Mouse (Mus musculus): ENCODE measurements around the gene Ptgs1. TPM values are rescaled to one million over a fixed set of nuclear protein-coding genes. Genes with fewer than 3 reads are reported as not detected.

Gene Ptgs1
- polyA plus RNA-seq, 1 experiment from 2014 or later, result 116 TPM

DNA sequence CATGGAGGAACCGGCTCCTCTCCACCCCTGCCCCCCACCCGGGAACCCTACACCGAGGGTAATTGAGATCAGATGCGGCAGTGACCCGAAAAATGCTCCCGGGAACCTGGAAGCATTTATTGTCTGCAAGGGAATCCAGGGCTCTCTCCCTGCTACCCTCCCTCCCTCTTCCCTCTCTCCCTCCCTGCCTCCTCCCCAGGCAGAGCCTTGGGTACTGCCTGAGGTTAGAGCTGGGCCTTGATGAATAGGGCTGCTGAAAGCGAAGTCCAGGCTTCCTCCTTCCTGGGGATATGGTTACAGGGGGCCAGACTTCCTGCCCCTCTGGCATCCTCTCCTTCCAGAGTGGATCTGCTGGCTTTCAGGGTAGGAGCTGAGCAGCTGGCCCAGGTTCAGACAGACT lies 18.4 kb upstream of the Ptgs1 start:
- Histone ChIP-seq H3K4me1 (ENCODE audit: insufficient read depth, low read depth, low read length) (peaks cover 12% of the 10 kb centered on the region; the same call in 1 of the 2 replicates), H3K9me3 (ENCODE audit: low read length) (no peaks in the 10 kb centered on the region), H3K27me3 (replicated peaks; ENCODE audit: insufficient read depth, low read length) (no peaks in the 10 kb centered on the region), H3K4me2 (replicated peaks; ENCODE audit: low read depth, low read length) (no peak overlapping the region), H3K4me3 (ENCODE audit: low read depth, low read length) (no peak overlapping the region), H3K9ac (replicated peaks; ENCODE audit: low read depth) (no peak overlapping the region), H3K36me3 (ENCODE audit: insufficient read depth, low read length) (no peaks in the 10 kb centered on the region), H3K27ac (ENCODE audit: low read length) (no peak overlapping the region)
- WGBS, result 51% methylated on average over 7 of the region's 7 CpGs
- TF ChIP-seq CTCF (IDR thresholded peaks at IDR 0.05) (no peak), EP300 (IDR thresholded peaks at IDR 0.05) (no peak)
- no peak for ATAC-seq
- DNase-seq (ENCODE audit: low spot score), result no peak

DNA sequence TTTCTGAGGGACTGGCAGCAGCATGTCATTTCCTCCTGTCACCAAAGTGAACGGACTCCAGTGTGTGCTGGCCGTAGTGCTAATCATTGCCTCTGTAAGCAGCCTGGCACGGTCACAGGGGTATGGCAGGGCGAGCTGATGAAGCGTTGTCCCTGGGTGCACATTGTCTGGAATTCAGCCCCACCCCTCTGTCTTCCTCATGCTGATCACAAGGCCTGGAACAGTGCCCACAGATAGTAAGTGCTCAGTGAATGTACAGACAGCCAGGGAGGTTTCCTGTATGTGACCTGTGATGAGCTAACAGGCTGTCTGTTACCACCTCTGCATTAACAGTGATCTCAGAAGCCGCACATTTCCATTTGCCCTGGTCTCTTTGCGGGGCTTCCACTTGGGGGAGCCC lies 17.1 kb upstream of the Ptgs1 start:
- Histone ChIP-seq H3K9ac (replicated peaks; ENCODE audit: low read depth) (no peak overlapping the region), H3K4me2 (replicated peaks; ENCODE audit: low read depth, low read length) (no peak overlapping the region), H3K4me3 (ENCODE audit: low read depth, low read length) (no peak overlapping the region), H3K27ac (ENCODE audit: low read length) (no peak overlapping the region), H3K36me3 (ENCODE audit: insufficient read depth, low read length) (no peaks in the 10 kb centered on the region), H3K9me3 (ENCODE audit: low read length) (no peaks in the 10 kb centered on the region), H3K27me3 (replicated peaks; ENCODE audit: insufficient read depth, low read length) (no peaks in the 10 kb centered on the region), H3K4me1 (ENCODE audit: insufficient read depth, low read depth, low read length) (peaks cover 16% of the 10 kb centered on the region; the same call in 1 of the 2 replicates)
- ATAC-seq (peak; percentile 9; the same call in 1 of the 2 replicates), DNase-seq (ENCODE audit: low spot score) (peak; percentile 74)
- TF ChIP-seq CTCF (IDR thresholded peaks at IDR 0.05) (no peak), EP300 (IDR thresholded peaks at IDR 0.05) (peak; percentile 44; the same call in 1 of the 2 replicates)
- WGBS, result 29% methylated on average over 7 of the region's 7 CpGs

DNA sequence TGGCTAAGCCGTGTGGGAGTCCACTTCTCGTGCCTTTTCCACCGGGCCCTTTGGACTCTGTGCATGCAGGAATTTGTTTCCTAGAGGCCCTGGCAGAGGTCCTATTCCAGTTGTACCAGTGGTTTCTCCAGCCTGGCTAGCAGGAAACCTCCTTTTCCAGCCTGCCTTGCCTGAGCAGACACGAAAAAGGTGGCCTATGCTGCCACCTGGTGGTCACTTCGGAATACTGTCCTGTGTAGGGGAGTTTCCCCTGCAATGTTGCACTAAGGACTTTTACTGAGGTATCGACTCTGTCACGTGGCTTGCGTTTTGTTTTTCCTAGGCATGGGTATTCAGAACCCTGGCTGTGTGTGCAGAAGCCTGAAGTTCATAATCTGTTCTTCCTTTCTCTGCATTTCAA lies 16.2 kb upstream of the Ptgs1 start:
- Histone ChIP-seq H3K9me3 (ENCODE audit: low read length) (no peaks in the 10 kb centered on the region), H3K27ac (ENCODE audit: low read length) (no peak overlapping the region), H3K4me3 (ENCODE audit: low read depth, low read length) (no peak overlapping the region), H3K9ac (replicated peaks; ENCODE audit: low read depth) (no peak overlapping the region), H3K27me3 (replicated peaks; ENCODE audit: insufficient read depth, low read length) (no peaks in the 10 kb centered on the region), H3K4me2 (replicated peaks; ENCODE audit: low read depth, low read length) (peak overlapping the region; percentile 47), H3K4me1 (ENCODE audit: insufficient read depth, low read depth, low read length) (peaks cover 16% of the 10 kb centered on the region; the same call in 1 of the 2 replicates), H3K36me3 (ENCODE audit: insufficient read depth, low read length) (no peaks in the 10 kb centered on the region)
- TF ChIP-seq CTCF (IDR thresholded peaks at IDR 0.05) (peak; percentile 92), EP300 (IDR thresholded peaks at IDR 0.05) (no peak)
- DNase-seq (ENCODE audit: low spot score) (peak; percentile 93), ATAC-seq (peak; percentile 68)
- WGBS, result 1% methylated on average over 8 of the region's 8 CpGs

DNA sequence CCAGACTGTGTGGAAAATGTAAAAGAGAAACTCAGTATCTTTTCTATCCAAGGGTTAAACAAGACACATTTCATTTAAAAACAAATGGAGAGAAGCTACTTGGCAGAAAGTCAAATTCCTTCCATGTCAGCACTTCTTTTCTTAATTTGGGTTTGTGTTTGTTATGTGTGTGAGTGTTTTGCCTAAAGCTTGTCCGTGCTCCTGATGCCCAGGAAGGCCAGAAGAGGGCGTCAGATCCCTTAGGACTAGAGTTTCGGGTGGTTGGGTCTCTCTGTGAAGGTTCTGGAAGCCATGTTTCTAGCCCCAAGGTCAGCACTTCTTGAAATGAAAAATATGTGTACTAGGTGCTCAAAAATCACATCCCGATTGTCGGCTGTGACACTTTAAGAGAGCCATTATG lies 15.8 kb upstream of the Ptgs1 start:
- Histone ChIP-seq H3K4me1 (ENCODE audit: insufficient read depth, low read depth, low read length) (peaks cover 16% of the 10 kb centered on the region; the same call in 1 of the 2 replicates), H3K27ac (ENCODE audit: low read length) (no peak overlapping the region), H3K9me3 (ENCODE audit: low read length) (no peaks in the 10 kb centered on the region), H3K4me3 (ENCODE audit: low read depth, low read length) (no peak overlapping the region), H3K9ac (replicated peaks; ENCODE audit: low read depth) (no peak overlapping the region), H3K4me2 (replicated peaks; ENCODE audit: low read depth, low read length) (peak overlapping the region; percentile 47), H3K36me3 (ENCODE audit: insufficient read depth, low read length) (no peaks in the 10 kb centered on the region), H3K27me3 (replicated peaks; ENCODE audit: insufficient read depth, low read length) (no peaks in the 10 kb centered on the region)
- 48% methylated on average over 5 of the region's 5 CpGs for WGBS
- TF ChIP-seq EP300 (IDR thresholded peaks at IDR 0.05) (peak; percentile 30; the same call in 1 of the 2 replicates), CTCF (IDR thresholded peaks at IDR 0.05) (peak; percentile 78)
- ATAC-seq, result peak; percentile 30; the same call in 1 of the 2 replicates
- DNase-seq (ENCODE audit: low spot score), result peak; percentile 85

DNA sequence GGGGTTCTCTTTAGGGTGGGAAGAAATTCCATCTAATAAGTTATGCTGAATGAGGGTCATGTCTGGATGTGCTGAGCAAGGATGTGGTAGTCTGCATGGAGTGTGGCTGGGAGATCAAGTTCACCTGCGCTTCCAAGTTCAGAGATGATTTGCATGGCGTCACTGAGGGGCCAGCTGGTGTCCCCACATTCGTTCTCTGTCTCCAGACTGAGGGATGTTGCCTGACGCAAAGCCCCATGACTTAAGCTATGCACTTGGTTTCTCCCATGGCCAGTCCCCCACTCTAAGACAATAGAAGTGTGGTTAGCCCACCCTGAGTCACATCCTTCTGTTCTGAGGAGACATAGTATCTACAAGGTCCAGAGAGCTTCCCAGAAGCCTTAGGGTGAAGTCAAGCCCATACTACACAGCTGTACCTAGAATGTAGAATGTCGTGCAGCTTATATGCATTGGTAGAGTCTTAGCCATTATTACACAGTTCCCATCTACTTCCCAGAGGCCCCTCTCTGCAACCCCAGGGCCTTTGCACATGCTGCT lies 15.0 kb upstream of the Ptgs1 start:
- H3K4me1 ChIP-seq (ENCODE audit: insufficient read depth, low read depth, low read length), result peaks cover 16% of the 10 kb centered on the region; the same call in 1 of the 2 replicates
- TF ChIP-seq EP300 (IDR thresholded peaks at IDR 0.05) (no peak), CTCF (IDR thresholded peaks at IDR 0.05) (no peak)
- no peak for DNase-seq (ENCODE audit: low spot score)
- no peak overlapping the region for H3K27ac ChIP-seq (ENCODE audit: low read length)
- H3K36me3 ChIP-seq (ENCODE audit: insufficient read depth, low read length), result no peaks in the 10 kb centered on the region
- no peaks in the 10 kb centered on the region for H3K27me3 ChIP-seq (replicated peaks; ENCODE audit: insufficient read depth, low read length)
- no peak overlapping the region for H3K9ac ChIP-seq (replicated peaks; ENCODE audit: low read depth)
- H3K4me2 ChIP-seq (replicated peaks; ENCODE audit: low read depth, low read length), result no peak overlapping the region
- no peaks in the 10 kb centered on the region for H3K9me3 ChIP-seq (ENCODE audit: low read length)
- no peak for ATAC-seq
- no peak overlapping the region for H3K4me3 ChIP-seq (ENCODE audit: low read depth, low read length)
- 89% methylated on average over 5 of the region's 5 CpGs for WGBS

DNA sequence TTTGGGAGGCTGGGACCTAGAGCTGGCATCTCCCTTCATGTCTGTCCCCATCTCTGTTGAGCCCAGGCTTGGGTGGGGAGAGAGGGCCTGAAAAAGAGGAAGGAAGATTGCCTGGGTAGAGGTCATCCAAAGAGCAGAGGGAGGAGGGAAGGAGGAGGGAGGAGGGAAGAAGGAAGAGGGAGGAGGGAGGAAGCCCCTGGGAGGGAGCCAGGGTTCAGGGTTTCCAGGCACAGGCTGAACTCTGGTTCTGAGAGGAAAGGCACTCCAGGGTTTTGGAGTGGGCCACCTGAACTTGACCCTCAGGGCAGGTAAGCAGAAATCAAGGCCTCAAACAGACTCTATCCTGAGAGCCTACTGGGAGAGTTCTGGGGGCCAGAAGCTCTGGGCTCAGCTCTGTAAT lies 13.7 kb upstream of the Ptgs1 start:
- Histone ChIP-seq H3K4me1 (ENCODE audit: insufficient read depth, low read depth, low read length) (peaks cover 16% of the 10 kb centered on the region; the same call in 1 of the 2 replicates), H3K9ac (replicated peaks; ENCODE audit: low read depth) (no peak overlapping the region), H3K9me3 (ENCODE audit: low read length) (no peaks in the 10 kb centered on the region), H3K27ac (ENCODE audit: low read length) (peak overlapping the region; percentile 80), H3K4me3 (ENCODE audit: low read depth, low read length) (no peak overlapping the region), H3K36me3 (ENCODE audit: insufficient read depth, low read length) (no peaks in the 10 kb centered on the region), H3K4me2 (replicated peaks; ENCODE audit: low read depth, low read length) (no peak overlapping the region), H3K27me3 (replicated peaks; ENCODE audit: insufficient read depth, low read length) (no peaks in the 10 kb centered on the region)
- TF ChIP-seq CTCF (IDR thresholded peaks at IDR 0.05) (no peak), EP300 (IDR thresholded peaks at IDR 0.05) (no peak)
- ATAC-seq (peak; percentile 43), DNase-seq (ENCODE audit: low spot score) (peak; percentile 70)
